Mouse (Mus musculus) cortical plate, adult 2 months (tissue): ENCODE measurements around the gene Ddah2. TPM values are rescaled to one million over a fixed set of nuclear protein-coding genes. Genes with fewer than 3 reads are reported as not detected.

Experiments
- H3K27ac ChIP-seq: fragments of 200-500 bp; 2 replicates; pipeline ENCODE4 v1.5.1; 2012; ENCODE audit warnings: low read length, control low read depth, inconsistent platforms; ENCODE audit not compliant: insufficient read depth
- H3K4me1 ChIP-seq: fragments of 200-500 bp; 2 replicates; pipeline ENCODE4 v1.6.1; 2011; ENCODE audit warnings: low read length; ENCODE audit not compliant: control insufficient read depth, insufficient read depth
- H3K4me3 ChIP-seq: fragments of 200-500 bp; 2 replicates; pipeline ENCODE4 v1.5.1; 2011; ENCODE audit warnings: mild to moderate bottlenecking, low read length, control low read depth; ENCODE audit not compliant: insufficient read depth
- CTCF ChIP-seq: fragments of 200-500 bp; IDR thresholded peaks from 2 replicates; pipeline ENCODE4 v1.5.1; 2011; ENCODE audit warnings: mild to moderate bottlenecking, control low read depth, low read length; ENCODE audit not compliant: insufficient read depth; ENCODE audit errors: extremely low read depth
- POLR2A ChIP-seq: fragments of 200-500 bp; IDR thresholded peaks from 2 replicates; pipeline ENCODE4 v1.6.1; 2011; ENCODE audit warnings: mild to moderate bottlenecking, low read length, control low read depth; ENCODE audit not compliant: insufficient read depth; ENCODE audit errors: extremely low read depth
- polyA plus RNA-seq: library from polyadenylated mRNA; depleted of rRNA; stranded (reverse); fragments of >200 nt; gene quantifications from 2 replicates; pipeline ENCODE4 v1.2.3, GENCODE M21; 2012

Ddah2 gene
- polyA plus RNA-seq, 1 experiment, result 26.8 TPM

DNA sequence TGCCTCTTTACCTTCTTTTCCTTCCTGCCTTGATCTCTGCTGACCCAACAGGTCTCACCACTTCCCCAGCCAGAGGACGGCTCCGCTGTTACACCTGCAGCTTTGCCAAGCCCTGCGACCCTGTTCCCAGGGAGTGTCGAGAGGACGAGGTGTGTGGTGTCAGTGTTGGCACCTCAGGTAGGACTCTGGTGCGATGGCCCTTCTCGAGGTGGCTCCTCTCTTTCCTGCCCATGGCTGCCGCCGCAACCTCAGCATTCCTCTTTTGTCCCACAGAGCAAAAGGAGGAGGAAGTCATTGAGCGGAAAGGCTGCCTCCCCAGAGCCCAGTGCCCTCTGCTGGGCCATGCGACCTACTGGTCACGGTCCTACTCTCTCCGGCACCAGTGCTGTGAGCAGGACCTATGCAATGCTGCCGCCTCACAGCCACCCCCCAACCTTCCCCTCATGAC lies 19.0 kb downstream of the Ddah2 start, which contains the start of gene Ly6g6d:
Gene Ly6g6d, minus strand, starts transcription at position 280 of the 448 bp plus-strand sequence.
- peak; percentile 26 for TF ChIP-seq CTCF
- TF ChIP-seq POLR2A, result no peak
- Histone ChIP-seq H3K27ac (no peak within 1 kb of the TSS), H3K4me3 (peak within 1 kb of the TSS; percentile 21), H3K4me1 (no peaks in the 10 kb centered on the region)

DNA sequence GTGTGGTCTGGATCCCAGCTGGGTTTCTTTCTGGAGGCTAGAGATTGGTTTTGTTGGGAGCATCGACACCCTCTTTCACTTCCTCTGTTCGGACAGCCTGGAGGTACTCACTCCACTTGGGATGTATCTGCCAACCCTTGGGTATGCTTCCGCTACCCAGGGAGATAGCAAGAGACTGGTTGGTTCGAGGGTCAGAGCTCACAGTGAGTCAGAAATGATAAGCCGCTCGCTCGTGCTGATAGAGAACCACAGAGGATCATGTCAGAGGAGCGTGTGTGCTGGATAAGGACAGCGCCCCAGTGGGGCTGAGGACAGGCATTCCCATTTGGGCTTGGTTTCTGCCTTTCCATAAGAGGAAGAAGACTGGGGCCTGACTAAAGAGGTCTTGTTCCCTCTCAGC lies 20.9 kb downstream of the Ddah2 start:
- no peak for TF ChIP-seq POLR2A
- H3K4me1 ChIP-seq, result no peaks in the 10 kb centered on the region
- no peak overlapping the region for H3K27ac ChIP-seq
- no peak overlapping the region for H3K4me3 ChIP-seq

DNA sequence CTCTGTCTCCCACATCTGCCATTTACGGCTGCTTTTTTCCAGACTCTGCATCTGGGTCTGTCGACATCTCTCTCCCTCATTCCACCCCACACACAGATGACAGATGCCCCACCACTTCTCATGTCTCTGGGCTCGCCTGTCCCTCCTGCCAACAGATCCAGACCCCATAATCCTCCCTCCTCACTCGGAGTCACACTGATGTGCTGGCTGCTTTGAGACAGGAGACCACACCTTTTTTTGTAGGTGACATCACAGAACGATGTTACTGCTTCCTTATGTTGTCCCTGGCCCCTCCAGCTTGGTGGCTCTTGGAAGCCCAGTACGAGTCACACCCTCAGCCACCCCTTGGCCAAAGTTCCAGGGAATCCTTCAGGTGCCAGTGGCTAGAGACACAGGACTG lies 21.4 kb downstream of the Ddah2 start:
- H3K27ac ChIP-seq, result no peak overlapping the region
- TF ChIP-seq POLR2A, result no peak
- TF ChIP-seq CTCF, result no peak
- no peaks in the 10 kb centered on the region for H3K4me1 ChIP-seq
- no peak overlapping the region for H3K4me3 ChIP-seq

DNA sequence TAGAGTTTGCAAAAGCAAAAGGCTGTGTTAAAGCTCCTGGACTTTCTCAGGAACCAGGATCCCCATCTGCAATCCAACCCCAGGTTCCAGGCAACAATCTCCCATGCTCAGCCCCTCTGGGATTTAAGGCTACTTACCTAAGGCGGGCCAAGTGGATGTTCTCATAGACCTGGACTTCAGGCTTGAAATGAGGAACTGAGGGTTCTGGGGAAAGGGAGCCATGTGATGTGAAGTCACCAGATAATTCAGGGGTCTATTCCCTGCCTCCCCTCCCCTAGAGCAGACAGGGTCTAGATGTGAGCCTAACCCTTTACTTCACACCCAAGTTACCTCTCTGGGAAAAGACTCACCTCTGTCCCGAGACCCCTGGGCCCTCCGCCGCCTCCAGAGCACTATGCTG lies 21.9 kb downstream of the Ddah2 start:
- Histone ChIP-seq H3K27ac (peak overlapping the region; percentile 80; the same call in 1 of the 2 replicates), H3K4me1 (no peaks in the 10 kb centered on the region), H3K4me3 (no peak overlapping the region)
- TF ChIP-seq CTCF (no peak), POLR2A (no peak)

DNA sequence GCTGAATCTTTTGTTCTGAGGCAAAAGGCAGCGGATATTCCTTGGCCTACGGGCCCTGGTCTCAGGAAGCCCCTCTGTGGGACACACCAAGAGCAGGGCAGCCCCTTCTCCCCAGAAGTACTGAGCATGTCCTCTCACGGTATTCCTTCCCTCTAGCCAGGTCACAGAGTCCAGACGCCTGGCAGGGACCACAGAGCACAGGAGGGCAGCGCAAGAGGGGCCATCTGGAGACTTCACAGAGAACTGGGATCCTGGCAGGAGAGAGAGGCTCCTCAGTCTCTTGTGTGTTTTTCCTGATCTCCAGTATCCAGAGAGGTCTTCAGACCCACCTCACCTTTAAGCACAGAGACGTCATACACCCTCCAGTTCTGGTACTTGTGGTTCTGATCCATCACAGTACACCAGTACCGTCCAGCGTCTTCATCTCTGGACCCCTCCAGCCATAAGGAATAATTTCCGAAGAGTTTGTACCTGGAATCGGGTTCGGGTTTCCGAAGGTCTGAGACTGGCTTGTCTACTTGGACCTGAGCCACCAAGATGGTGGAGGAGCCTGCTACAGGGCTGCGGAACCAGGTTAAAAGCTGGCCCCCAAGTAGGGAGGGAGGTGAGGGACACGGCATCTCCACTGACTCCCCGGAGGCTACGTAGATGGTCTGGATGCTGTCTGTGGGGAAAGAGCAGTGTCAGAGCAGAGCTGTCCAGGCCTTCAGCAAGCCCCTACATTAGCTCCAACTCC lies 24.2 kb downstream of the Ddah2 start:
- Histone ChIP-seq H3K4me3 (no peak overlapping the region), H3K4me1 (no peaks in the 10 kb centered on the region), H3K27ac (no peak overlapping the region)
- TF ChIP-seq POLR2A (no peak), CTCF (no peak)

DNA sequence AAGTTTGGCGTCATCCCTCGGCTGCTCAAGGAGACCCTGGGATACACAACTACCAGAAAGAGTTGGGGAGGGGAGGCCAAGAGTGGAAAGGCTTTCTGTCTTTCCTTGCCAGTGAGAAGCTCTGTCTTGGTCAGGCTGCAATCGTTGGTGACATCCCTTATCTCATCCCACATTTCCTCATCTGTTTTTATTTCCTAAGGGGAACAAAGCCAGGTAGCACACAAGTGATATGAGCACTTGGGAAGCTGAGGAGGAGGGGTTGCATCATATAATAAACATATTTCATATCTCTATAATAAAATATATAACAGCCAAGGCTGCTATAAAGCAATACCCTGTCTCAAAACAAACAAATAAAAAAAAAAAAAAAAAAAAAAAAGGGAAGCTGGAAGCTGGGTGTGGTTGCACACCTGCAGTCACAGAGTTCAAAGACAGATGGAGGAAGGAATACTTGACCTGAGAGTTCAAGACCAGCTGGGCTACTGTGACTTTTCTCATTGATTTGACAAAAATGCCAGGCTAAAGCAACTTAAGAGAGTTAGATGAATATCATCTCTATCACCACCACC lies 25.2 kb downstream of the Ddah2 start:
- Histone ChIP-seq H3K27ac (no peak overlapping the region), H3K4me3 (no peak overlapping the region)
- TF ChIP-seq CTCF, result no peak
- TF ChIP-seq POLR2A, result no peak

DNA sequence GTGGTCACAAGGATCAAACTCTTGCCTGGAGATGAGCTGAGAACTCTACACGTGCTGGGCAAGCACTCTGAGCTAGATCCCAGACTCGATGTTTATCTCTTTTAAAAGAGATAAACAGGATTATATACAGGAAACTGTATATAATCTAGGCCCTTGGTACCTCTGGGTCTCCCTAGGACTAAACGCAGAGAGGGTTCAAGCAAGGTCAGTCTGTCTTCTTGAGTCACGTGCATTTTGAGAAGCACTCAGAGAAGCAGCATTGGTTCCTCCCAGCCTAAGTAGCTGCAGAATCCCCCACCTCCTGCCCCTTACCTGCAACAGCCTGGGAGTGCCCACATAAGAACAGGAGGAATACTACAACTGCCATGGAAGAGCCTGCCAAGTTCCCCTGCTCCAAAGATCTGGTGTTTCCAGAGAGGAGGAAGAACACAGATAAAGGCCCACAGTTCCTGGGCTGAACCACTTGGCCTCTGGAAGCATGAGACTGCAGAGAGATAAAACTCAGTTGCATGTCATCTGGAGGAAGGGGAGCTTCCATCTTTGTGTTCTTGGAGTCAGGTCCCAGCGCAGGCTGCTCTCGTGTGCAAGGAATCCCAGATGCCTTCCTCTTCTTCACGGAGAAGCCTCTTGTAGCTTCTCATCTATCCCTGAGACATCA lies 26.5 kb downstream of the Ddah2 start, which contains the start of gene Ly6g6f:
Gene Ly6g6f, minus strand, starts transcription at position 403 of the 658 bp plus-strand sequence.
- Histone ChIP-seq H3K27ac (no peak within 1 kb of the TSS), H3K4me3 (no peak within 1 kb of the TSS), H3K4me1 (no peaks in the 10 kb centered on the region)
- no peak for TF ChIP-seq POLR2A
- no peak for TF ChIP-seq CTCF

More for the DNA sequence above, 25.2 kb downstream of the Ddah2 start:
- no peaks in the 10 kb centered on the region for H3K4me1 ChIP-seq

DNA sequence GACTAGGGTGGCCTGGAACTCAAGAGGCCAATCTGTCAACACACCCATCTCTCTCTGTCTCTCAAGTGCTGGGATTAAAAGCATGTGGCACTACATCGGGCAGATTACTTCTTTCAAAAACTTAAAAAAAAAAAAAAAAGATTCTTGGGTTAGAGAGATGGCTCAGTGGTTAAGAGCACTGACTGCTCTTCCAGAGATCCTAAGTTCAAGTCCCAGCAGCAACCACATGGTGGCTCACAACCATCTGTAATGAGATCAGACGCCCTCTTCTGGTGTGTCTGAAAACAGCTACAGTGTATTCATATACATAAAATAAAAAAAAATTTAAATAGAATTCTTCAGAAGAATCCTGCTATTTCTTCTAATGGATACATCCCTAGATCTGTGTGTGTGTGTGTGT lies 29.3 kb downstream of the Ddah2 start:
- Histone ChIP-seq H3K27ac (no peak overlapping the region), H3K4me3 (no peak overlapping the region), H3K4me1 (no peaks in the 10 kb centered on the region; the same call in 1 of the 2 replicates)
- TF ChIP-seq POLR2A (no peak), CTCF (no peak)

DNA sequence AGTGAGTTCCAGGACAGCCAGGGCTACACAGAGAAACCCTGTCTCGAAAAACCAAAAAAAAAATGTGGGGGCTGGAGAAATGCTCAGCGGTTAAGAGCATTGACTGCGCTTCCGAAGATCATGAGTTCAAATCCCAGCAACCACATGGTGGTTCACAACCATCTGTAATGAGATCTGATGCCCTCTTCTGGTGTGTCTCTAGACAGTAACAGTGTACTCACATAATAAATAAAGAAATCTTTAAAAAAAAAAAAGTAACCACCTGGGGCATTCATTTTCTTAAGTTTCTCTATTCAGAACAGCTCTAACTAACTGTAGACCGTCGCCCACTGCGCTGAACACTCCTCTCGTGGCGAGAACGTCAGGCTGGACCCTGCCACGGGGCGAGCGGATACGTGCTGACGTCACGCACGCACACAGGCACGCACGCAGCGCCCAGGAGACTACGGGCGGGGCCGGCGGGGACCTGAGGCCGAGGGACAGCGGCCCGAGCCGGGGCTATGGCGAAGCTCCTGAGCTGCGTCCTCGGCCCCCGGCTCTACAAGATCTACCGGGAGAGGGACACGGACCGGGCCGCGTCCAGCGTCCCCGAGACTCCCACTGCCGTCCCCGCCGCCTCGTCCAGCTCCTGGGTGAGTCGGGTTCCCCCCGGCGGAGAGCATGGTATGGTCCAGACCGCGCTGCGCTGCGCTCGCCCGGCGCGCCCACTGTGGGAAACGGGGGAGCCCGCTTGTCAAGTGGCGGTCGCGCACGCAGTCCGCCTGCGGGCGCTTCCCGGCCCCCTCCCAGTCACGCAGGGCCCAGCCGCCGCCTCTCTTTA lies 30.2 kb downstream of the Ddah2 start, which contains the start of gene Abhd16a:
Gene Abhd16a, plus strand, starts transcription at position 439 of the 820 bp plus-strand sequence.
- TF ChIP-seq POLR2A, result peak; percentile 78; the same call in 1 of the 2 replicates
- TF ChIP-seq CTCF, result no peak

More for the DNA sequence above, 30.2 kb downstream of the Ddah2 start, which contains the start of gene Abhd16a:
- H3K4me1 ChIP-seq, result no peaks in the 10 kb centered on the region; the same call in 1 of the 2 replicates
- peak within 1 kb of the TSS; percentile 99 for H3K27ac ChIP-seq
- peak within 1 kb of the TSS; percentile 62 for H3K4me3 ChIP-seq
